Mouse (Mus musculus) thymus, adult 2 months (tissue): ENCODE measurements around the gene Ccdc78. TPM values are rescaled to one million over a fixed set of nuclear protein-coding genes. Genes with fewer than 3 reads are reported as not detected.

Experiments used
- DNase-seq: peaks from one replicate; pipeline ENCODE4 v3.0.0; 2021
- H3K27ac ChIP-seq: fragments of 200-500 bp; 2 replicates; pipeline ENCODE4 v1.5.1; 2012; ENCODE audit warnings: low read length, control low read depth; ENCODE audit not compliant: control insufficient read depth, insufficient read depth
- H3K27me3 ChIP-seq: fragments of 200-500 bp; 2 replicates; pipeline ENCODE4 v1.6.1; 2012; ENCODE audit warnings: mild to moderate bottlenecking, low read length, moderate library complexity, mixed read lengths; ENCODE audit not compliant: control insufficient read depth, insufficient read depth
- H3K36me3 ChIP-seq: fragments of 200-500 bp; 2 replicates; pipeline ENCODE4 v1.6.1; 2012; ENCODE audit warnings: mild to moderate bottlenecking, low read length, moderate library complexity; ENCODE audit not compliant: control insufficient read depth, insufficient read depth
- H3K4me1 ChIP-seq: fragments of 200-500 bp; replicated peaks from 2 replicates; pipeline ENCODE4 v1.6.1; 2012; ENCODE audit warnings: low read length; ENCODE audit not compliant: control insufficient read depth, insufficient read depth
- H3K4me3 ChIP-seq: fragments of 200-500 bp; 2 replicates; pipeline ENCODE4 v1.5.1; 2012; ENCODE audit warnings: mild to moderate bottlenecking, low read length, control low read depth, moderate library complexity; ENCODE audit not compliant: control insufficient read depth, insufficient read depth
- CTCF ChIP-seq: fragments of 200-500 bp; IDR thresholded peaks from 2 replicates; pipeline ENCODE4 v1.5.1; 2012; ENCODE audit warnings: mild to moderate bottlenecking, control low read depth, low read length, moderate library complexity, borderline replicate concordance; ENCODE audit not compliant: control insufficient read depth, poor library complexity, insufficient read depth; ENCODE audit errors: extremely low read depth
- POLR2A ChIP-seq: fragments of 200-500 bp; IDR thresholded peaks from 2 replicates; pipeline ENCODE4 v1.6.1; 2012; ENCODE audit warnings: mild to moderate bottlenecking, low read length, control low read depth, moderate library complexity; ENCODE audit not compliant: control insufficient read depth, poor library complexity, insufficient read depth; ENCODE audit errors: extremely low read depth
- WGBS: fragments of 180-500 bp; shearing (Covaris S2); methylation state at CpG from one replicate; pipeline ENCODE4 v1.1.7; 2018; 5-methylcytosine and 5-hydroxymethylcytosine counted together
- polyA plus RNA-seq: library from polyadenylated mRNA; depleted of rRNA; stranded (reverse); fragments of >200 nt; gene quantifications from 2 replicates; pipeline ENCODE4 v1.2.3, GENCODE M21; 2012; rRNA removed

The Ccdc78 gene
- polyA plus RNA-seq, 1 experiment: 0.27 TPM

DNA sequence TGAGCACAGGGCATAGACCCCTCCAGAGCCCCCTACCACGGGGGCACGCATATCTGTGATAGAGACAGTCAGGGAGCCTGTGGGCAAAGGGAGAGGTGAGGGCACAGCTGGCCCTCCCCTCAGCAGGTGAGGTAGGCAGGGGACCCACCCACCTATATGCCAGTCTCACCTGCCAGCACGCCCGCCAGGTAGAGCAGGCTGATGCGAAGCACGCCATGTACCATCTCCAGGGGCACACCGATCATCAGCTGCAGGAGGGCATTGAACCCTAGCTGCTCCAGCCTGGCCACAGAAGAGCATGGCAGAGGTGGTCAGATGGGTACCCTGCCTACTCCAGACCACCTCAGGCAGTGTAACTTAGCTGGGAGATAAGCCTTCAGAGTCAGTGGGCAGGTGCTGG, 48.9 kb downstream of the Ccdc78 start:
- DNase-seq: no peak
- Histone ChIP-seq H3K27ac (no peak overlapping the region), H3K36me3 (peaks cover 25% of the 10 kb centered on the region), H3K4me1 (peaks cover 43% of the 10 kb centered on the region), H3K27me3 (no peaks in the 10 kb centered on the region), H3K4me3 (no peak overlapping the region)
- no peak for TF ChIP-seq POLR2A
- no peak for TF ChIP-seq CTCF
- 97% methylated on average over 7 of the region's 7 CpGs for WGBS

DNA sequence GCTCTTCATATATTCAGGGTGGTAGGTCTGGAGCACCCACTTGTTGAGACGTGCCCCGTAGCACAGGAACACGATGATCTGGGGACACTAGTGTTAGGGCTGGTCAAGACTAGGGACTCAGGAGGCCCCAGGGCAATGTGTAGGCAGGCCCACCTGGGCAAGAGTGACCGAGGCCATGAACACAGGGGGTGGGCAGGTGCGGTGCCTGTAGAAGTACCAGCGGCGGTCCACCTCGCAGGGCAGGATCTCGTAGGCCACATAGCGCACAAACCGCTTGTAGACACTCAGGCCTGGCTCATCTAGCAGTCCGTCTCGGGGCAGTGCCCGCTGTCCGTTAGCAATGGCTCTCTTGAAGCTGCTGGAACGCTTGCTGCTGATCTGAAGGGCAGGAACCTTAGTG, 49.4 kb downstream of the Ccdc78 start:
- H3K4me3 ChIP-seq: no peak overlapping the region
- H3K36me3 ChIP-seq: peaks cover 26% of the 10 kb centered on the region
- H3K4me1 ChIP-seq: peaks cover 43% of the 10 kb centered on the region
- H3K27me3 ChIP-seq: no peaks in the 10 kb centered on the region
- no peak for TF ChIP-seq POLR2A
- TF ChIP-seq CTCF: no peak
- H3K27ac ChIP-seq: no peak overlapping the region
- DNase-seq: no peak
- 96% methylated on average over 16 of the region's 16 CpGs for WGBS

DNA sequence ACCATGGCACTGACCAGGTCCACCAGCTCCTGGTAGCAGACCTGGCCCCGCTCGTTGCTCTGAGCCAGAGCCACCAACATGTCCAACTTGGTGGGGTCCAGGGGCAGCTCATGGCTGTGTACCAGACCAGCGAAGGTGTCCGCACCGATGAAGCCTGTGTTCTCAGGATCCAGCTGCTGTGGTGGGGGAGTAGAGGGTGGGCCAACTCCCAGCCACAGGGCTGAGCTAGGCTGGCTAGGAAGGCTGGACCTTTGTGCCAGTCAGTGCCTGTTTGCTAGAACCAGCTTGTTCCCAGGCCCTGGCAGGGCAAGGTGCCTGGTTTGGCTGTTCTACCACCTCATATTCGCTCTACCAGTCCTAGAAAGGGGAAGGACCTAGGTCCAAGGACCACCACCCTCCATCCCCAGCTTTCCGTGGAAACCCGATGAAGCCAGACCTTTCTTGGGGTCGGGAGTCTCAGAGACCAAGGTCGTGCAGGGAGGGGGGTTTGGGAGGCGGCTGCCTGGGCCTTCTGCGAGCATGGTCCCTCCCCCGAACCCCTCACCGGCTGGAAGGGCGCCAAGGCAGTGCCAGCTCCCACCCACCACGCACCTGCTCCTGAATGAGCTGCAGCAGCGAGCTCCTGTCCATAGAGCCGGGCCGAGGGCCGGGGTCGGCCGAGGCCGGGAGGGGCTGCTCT, 50.2 kb downstream of the Ccdc78 start:
- Histone ChIP-seq H3K36me3 (peaks cover 32% of the 10 kb centered on the region), H3K4me3 (peak overlapping the region; percentile 14), H3K27ac (no peak overlapping the region), H3K27me3 (no peaks in the 10 kb centered on the region), H3K4me1 (peaks cover 39% of the 10 kb centered on the region)
- DNase-seq: no peak
- WGBS: 30% methylated on average over 23 of the region's 23 CpGs
- TF ChIP-seq CTCF: no peak
- TF ChIP-seq POLR2A: no peak

DNA sequence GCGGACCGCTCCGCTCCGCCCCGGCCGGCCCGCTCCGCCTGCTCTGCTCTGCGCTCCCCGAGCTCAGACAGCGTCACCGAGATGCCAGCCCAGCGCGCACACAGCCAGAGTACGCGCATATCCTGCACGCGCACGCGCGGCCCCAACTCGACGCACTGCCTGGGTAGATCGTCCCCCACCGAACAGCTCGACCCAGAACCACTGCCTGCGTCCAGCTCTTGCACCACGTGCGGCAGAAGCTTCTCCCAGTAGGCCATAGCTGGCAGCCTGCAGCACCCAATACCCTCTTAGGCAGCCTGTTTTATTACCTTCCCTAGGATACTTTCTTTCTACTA, 50.7 kb downstream of the Ccdc78 start, which contains the start of gene Rhbdl1:
TSS of gene Rhbdl1 (minus strand) at position 220 of the 335 bp plus-strand sequence.
- no peak for TF ChIP-seq POLR2A
- TF ChIP-seq CTCF: peak; percentile 18; the same call in 1 of the 2 replicates
- peaks cover 34% of the 10 kb centered on the region for H3K4me1 ChIP-seq
- no peak within 1 kb of the TSS for H3K27ac ChIP-seq
- DNase-seq: no peak
- H3K27me3 ChIP-seq: no peaks in the 10 kb centered on the region
- H3K4me3 ChIP-seq: peak within 1 kb of the TSS; percentile 14
- H3K36me3 ChIP-seq: peaks cover 36% of the 10 kb centered on the region
- 8% methylated on average over 29 of the region's 29 CpGs for WGBS

DNA sequence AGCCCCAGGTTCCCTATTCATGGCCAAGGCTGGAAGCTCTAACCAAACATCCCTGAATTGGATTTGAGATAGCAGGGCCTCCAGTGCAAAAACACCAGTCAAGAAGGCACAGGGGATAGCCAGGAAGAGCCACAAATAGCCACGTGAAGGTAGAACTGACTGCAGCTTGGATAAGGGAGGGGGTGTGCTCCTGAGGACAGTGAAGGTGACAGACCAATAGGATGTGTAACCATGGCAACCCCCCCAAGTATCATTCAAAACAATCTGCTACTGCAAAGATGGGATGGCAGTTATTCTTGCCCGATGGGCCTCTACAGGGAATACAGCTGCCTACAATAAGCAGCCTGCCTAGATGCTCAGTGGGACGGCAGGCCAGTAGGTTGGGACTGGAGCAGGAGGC, 51.2 kb downstream of the Ccdc78 start:
- 81% methylated on average over 3 of the region's 3 CpGs for WGBS
- Histone ChIP-seq H3K27ac (no peak overlapping the region), H3K36me3 (peaks cover 36% of the 10 kb centered on the region), H3K4me1 (peaks cover 31% of the 10 kb centered on the region), H3K27me3 (no peaks in the 10 kb centered on the region), H3K4me3 (no peak overlapping the region)
- TF ChIP-seq CTCF (no peak), POLR2A (no peak)
- DNase-seq: no peak

DNA sequence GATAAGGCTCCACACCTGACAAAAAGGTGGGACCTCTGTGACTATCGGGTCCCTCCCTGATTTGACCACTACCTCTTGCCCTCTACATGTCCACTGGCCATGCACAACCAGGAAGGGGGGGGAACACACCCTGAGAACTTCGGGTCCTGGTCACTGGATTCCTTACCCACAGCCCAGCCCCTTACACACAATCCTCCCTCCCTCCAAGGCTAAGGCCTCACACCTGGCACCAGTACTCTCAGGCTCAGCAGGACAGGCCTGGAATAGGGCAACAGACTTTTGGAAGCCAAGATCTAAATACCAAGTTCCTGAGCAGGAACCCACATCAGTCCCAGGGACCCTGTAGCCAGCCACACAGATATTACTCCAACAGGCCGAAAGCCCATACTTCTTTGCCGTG, 52.5 kb downstream of the Ccdc78 start:
- no peaks in the 10 kb centered on the region for H3K27me3 ChIP-seq
- H3K4me3 ChIP-seq: no peak overlapping the region
- no peak overlapping the region for H3K27ac ChIP-seq
- no peak for DNase-seq
- WGBS: 93% methylated on average over 4 of the region's 4 CpGs
- H3K4me1 ChIP-seq: peaks cover 36% of the 10 kb centered on the region
- TF ChIP-seq CTCF: no peak
- H3K36me3 ChIP-seq: peaks cover 36% of the 10 kb centered on the region

DNA sequence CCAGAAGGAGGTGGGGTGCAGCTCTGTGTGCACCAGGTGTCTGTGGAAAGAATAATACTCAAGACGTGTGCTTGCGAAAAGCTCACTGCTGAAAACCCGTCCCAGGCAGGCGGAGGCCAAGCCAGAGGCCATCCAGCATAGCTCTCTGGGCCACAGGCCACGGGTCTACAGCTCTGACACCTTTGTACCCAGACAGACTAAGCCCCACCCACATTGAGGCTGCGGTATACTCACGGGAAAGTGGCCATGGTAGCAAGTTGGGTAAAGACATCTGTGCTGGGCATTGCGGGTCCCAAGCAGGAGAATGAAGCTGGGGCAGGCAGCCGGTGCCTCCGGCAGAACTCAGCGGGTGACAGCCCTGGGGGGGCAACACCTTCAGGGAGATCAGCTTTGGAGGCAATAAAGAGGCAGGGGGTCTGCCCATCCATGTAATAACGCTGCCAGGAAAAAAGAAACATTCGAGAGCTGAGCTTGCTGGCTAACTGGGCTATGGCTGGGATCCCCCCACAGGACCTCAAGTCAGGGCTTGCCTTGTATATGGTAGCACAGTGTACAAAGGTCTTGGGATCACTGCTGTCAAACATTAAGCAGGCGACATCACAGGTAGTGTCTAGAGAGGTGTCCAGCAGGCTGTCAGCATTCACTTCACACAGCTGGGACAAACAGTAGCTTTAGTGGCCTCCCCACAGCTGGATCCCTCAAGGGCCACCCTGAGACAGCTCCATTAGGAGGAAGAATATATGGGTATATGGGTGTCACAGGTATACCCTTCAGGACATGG, 53.3 kb downstream of the Ccdc78 start:
- Histone ChIP-seq H3K27me3 (no peaks in the 10 kb centered on the region), H3K4me1 (peaks cover 28% of the 10 kb centered on the region), H3K36me3 (peaks cover 36% of the 10 kb centered on the region), H3K4me3 (no peak overlapping the region), H3K27ac (no peak overlapping the region)
- DNase-seq: no peak
- TF ChIP-seq POLR2A (no peak), CTCF (no peak)
- 94% methylated on average over 14 of the region's 14 CpGs for WGBS

Other genes starting within 250 kb of the Ccdc78 start
- 0.94 and 1.0 TPM in 2 replicates for gene Sox8, start 215.9 kb upstream of the Ccdc78 start, polyA plus RNA-seq
- gene Lmf1, start 207.5 kb upstream of the Ccdc78 start, polyA plus RNA-seq: 25.2 and 25.8 TPM in 2 replicates
- gene Gng13, start 69.4 kb upstream of the Ccdc78 start, polyA plus RNA-seq: 0.54 and 1.2 TPM in 2 replicates
- 36.7 and 49.5 TPM in 2 replicates for gene Chtf18, start 59.2 kb upstream of the Ccdc78 start, polyA plus RNA-seq
- gene Rpusd1, start 58.9 kb upstream of the Ccdc78 start, polyA plus RNA-seq: 68.6 and 69.2 TPM in 2 replicates
- gene Mslnl, start 50.5 kb upstream of the Ccdc78 start, polyA plus RNA-seq: 0.68 and 0.69 TPM in 2 replicates
- 16.4 and 23.6 TPM in 2 replicates for gene Msln, start 32.2 kb upstream of the Ccdc78 start, polyA plus RNA-seq
- 29.1 and 33.5 TPM in 2 replicates for gene Narfl, start 12.8 kb upstream of the Ccdc78 start, polyA plus RNA-seq
- gene Haghl, start 907 bp upstream of the Ccdc78 start, polyA plus RNA-seq: 73.9 and 80.3 TPM in 2 replicates
- 141 and 162 TPM in 2 replicates for gene Fam173a, start 6.3 kb downstream of the Ccdc78 start, polyA plus RNA-seq
- gene AC134908.4, start 9.1 kb downstream of the Ccdc78 start, polyA plus RNA-seq: 1.1 TPM in 1 of 2 replicates, not detected in the other
- 171 and 243 TPM in 2 replicates for gene Metrn, start 10.6 kb downstream of the Ccdc78 start, polyA plus RNA-seq
- 0.59 and 0.61 TPM in 2 replicates for gene Fbxl16, start 22.5 kb downstream of the Ccdc78 start, polyA plus RNA-seq
- gene Wdr24, start 37.0 kb downstream of the Ccdc78 start, polyA plus RNA-seq: 86.3 and 89.1 TPM in 2 replicates
- gene Jmjd8, start 42.3 kb downstream of the Ccdc78 start, polyA plus RNA-seq: 78.1 and 83.2 TPM in 2 replicates
- gene Stub1, start 46.8 kb downstream of the Ccdc78 start, polyA plus RNA-seq: 162 and 190 TPM in 2 replicates
- 20.6 and 29.2 TPM in 2 replicates for gene Rhbdl1, start 50.7 kb downstream of the Ccdc78 start, polyA plus RNA-seq
- gene Gm20683, start 55.2 kb downstream of the Ccdc78 start, polyA plus RNA-seq: 125 and 126 TPM in 2 replicates
- 192 and 206 TPM in 2 replicates for gene Rhot2, start 58.3 kb downstream of the Ccdc78 start, polyA plus RNA-seq
- 107 and 133 TPM in 2 replicates for gene Wdr90, start 74.9 kb downstream of the Ccdc78 start, polyA plus RNA-seq
- gene Mcrip2, start 82.2 kb downstream of the Ccdc78 start, polyA plus RNA-seq: 52.1 and 54.6 TPM in 2 replicates
- 77.3 and 82.3 TPM in 2 replicates for gene Mettl26, start 88.5 kb downstream of the Ccdc78 start, polyA plus RNA-seq
- gene Wfikkn1, start 94.3 kb downstream of the Ccdc78 start, polyA plus RNA-seq: 2.9 and 3.7 TPM in 2 replicates
- 43.5 and 57.6 TPM in 2 replicates for gene Rab40c, start 133.1 kb downstream of the Ccdc78 start, polyA plus RNA-seq
- gene Pigq, start 158.4 kb downstream of the Ccdc78 start, polyA plus RNA-seq: 133 and 134 TPM in 2 replicates
- gene Nhlrc4, start 158.4 kb downstream of the Ccdc78 start, polyA plus RNA-seq: 0.51 and 0.62 TPM in 2 replicates
- gene A930017K11Rik, start 166.0 kb downstream of the Ccdc78 start, polyA plus RNA-seq: 0.06 and 0.19 TPM in 2 replicates
- gene Capn15, start 199.2 kb downstream of the Ccdc78 start, polyA plus RNA-seq: 80.7 and 82.6 TPM in 2 replicates